Mouse (Mus musculus) liver, adult 2 months (tissue): ENCODE results near the gene Gm17359. TPM values are rescaled to one million over a fixed set of nuclear protein-coding genes. Genes with fewer than 3 reads are reported as not detected.
A peak's percentile ranks its signal among the peaks of the same experiment; 100 is the strongest.

Experiments
- DNase-seq: peaks from one replicate; pipeline ENCODE4 v3.0.0-alpha.2; 2011; ENCODE audit warnings: low read depth, low spot score; ENCODE audit errors: extremely low read depth
- H3K27ac ChIP-seq: fragments of 200-500 bp; replicated peaks from 2 replicates; pipeline ENCODE4 v1.5.1; 2012; ENCODE audit warnings: low read depth, mild to moderate bottlenecking, control low read depth, inconsistent platforms, low read length; ENCODE audit not compliant: insufficient read depth
- H3K27me3 ChIP-seq: fragments of 200-500 bp; 2 replicates; pipeline ENCODE4 v1.6.1; 2012; ENCODE audit warnings: mild to moderate bottlenecking, moderate library complexity, low read length, inconsistent platforms; ENCODE audit not compliant: control insufficient read depth, insufficient read depth
- H3K36me3 ChIP-seq: fragments of 200-500 bp; 2 replicates; pipeline ENCODE4 v1.6.1; 2012; ENCODE audit warnings: low read length, inconsistent platforms; ENCODE audit not compliant: control insufficient read depth, insufficient read depth
- H3K4me1 ChIP-seq: fragments of 200-500 bp; 2 replicates; pipeline ENCODE4 v1.6.1; 2011; ENCODE audit warnings: low read length; ENCODE audit not compliant: control insufficient read depth, insufficient read depth
- H3K4me3 ChIP-seq: fragments of 200-500 bp; 2 replicates; pipeline ENCODE4 v1.5.1; 2011; ENCODE audit warnings: low read depth, mild to moderate bottlenecking, control low read depth, low read length, moderate library complexity; ENCODE audit not compliant: insufficient read depth
- H3K79me2 ChIP-seq: fragments of 200-500 bp; 2 replicates; pipeline ENCODE4 v1.6.1; 2012; ENCODE audit warnings: inconsistent platforms, mild to moderate bottlenecking, low read length, moderate library complexity; ENCODE audit not compliant: control insufficient read depth, insufficient read depth
- H3K9ac ChIP-seq: fragments of 200-500 bp; 2 replicates; pipeline ENCODE4 v1.6.1; 2012; ENCODE audit warnings: low read depth, mild to moderate bottlenecking, control low read depth, inconsistent platforms, low read length
- CTCF ChIP-seq: fragments of 200-500 bp; IDR thresholded peaks from 2 replicates; pipeline ENCODE4 v1.5.1; 2011; ENCODE audit warnings: low read depth, low read length, control low read depth
- POLR2A ChIP-seq: fragments of 200-500 bp; IDR thresholded peaks from 2 replicates; pipeline ENCODE4 v1.6.1; 2011; ENCODE audit warnings: low read length, control low read depth; ENCODE audit not compliant: insufficient read depth; ENCODE audit errors: extremely low read depth
- WGBS: fragments of 180-500 bp; shearing (Covaris S2); methylation state at CpG from one replicate; pipeline ENCODE4 v1.1.7; 2018; 5-methylcytosine and 5-hydroxymethylcytosine counted together
- polyA plus RNA-seq: library from polyadenylated mRNA; depleted of rRNA; stranded (reverse); fragments of >200 nt; gene quantifications from 2 replicates; pipeline ENCODE4 v1.2.3, GENCODE M21; 2012
- total RNA-seq: library from RNA; depleted of rRNA; stranded (reverse); fragments of >200 nt; gene quantifications from 2 replicates; pipeline ENCODE4 v1.2.3, GENCODE M21; 2014

Gm17359 gene
- total and polyA plus RNA-seq, 2 experiments = 0.09 to 0.13 TPM

GRCm38 (mm10) chr3:79425441-79425840, 89.0 kb downstream of the Gm17359 start:
- DNase-seq = no peak
- no peaks in the 10 kb centered on the region for H3K79me2 ChIP-seq
- no peaks in the 10 kb centered on the region for H3K4me1 ChIP-seq
- H3K36me3 ChIP-seq = no peaks in the 10 kb centered on the region
- no peak overlapping the region for H3K9ac ChIP-seq
- H3K27ac ChIP-seq = no peak overlapping the region
- H3K27me3 ChIP-seq = no peaks in the 10 kb centered on the region
- WGBS = 87% methylated on average over 1 of the region's 1 CpGs
- TF ChIP-seq POLR2A = no peak
- no peak for TF ChIP-seq CTCF
- H3K4me3 ChIP-seq = no peak overlapping the region

GRCm38 (mm10) chr3:79433593-79433992, 97.1 kb downstream of the Gm17359 start:
- peak; percentile 56 for DNase-seq
- Histone ChIP-seq H3K36me3 (no peaks in the 10 kb centered on the region), H3K4me1 (no peaks in the 10 kb centered on the region), H3K9ac (no peak overlapping the region), H3K27me3 (no peaks in the 10 kb centered on the region), H3K27ac (no peak overlapping the region), H3K79me2 (no peaks in the 10 kb centered on the region), H3K4me3 (no peak overlapping the region)
- TF ChIP-seq POLR2A = no peak
- TF ChIP-seq CTCF = peak; percentile 51; the same call in 1 of the 2 replicates

GRCm38 (mm10) chr3:79434436-79434835, 98.0 kb downstream of the Gm17359 start:
- DNase-seq = no peak
- Histone ChIP-seq H3K4me1 (no peaks in the 10 kb centered on the region), H3K36me3 (no peaks in the 10 kb centered on the region), H3K4me3 (no peak overlapping the region), H3K79me2 (no peaks in the 10 kb centered on the region), H3K27ac (no peak overlapping the region), H3K9ac (no peak overlapping the region), H3K27me3 (no peaks in the 10 kb centered on the region)
- TF ChIP-seq CTCF (no peak), POLR2A (no peak)
- WGBS = 84% methylated on average over 9 of the region's 9 CpGs

- no peak for DNase-seq
- Histone ChIP-seq H3K4me3 (no peak overlapping the region), H3K27me3 (no peaks in the 10 kb centered on the region), H3K79me2 (no peaks in the 10 kb centered on the region), H3K27ac (no peak overlapping the region), H3K4me1 (no peaks in the 10 kb centered on the region), H3K36me3 (no peaks in the 10 kb centered on the region), H3K9ac (no peak overlapping the region)
- WGBS = 76% methylated on average over 5 of the region's 5 CpGs
- TF ChIP-seq CTCF (no peak), POLR2A (no peak)
Observed at GRCm38 (mm10) chr3:79434985-79435384, 98.5 kb downstream of the Gm17359 start.

- no peaks in the 10 kb centered on the region for H3K4me1 ChIP-seq
- no peaks in the 10 kb centered on the region for H3K27me3 ChIP-seq
- no peaks in the 10 kb centered on the region for H3K79me2 ChIP-seq
- no peak overlapping the region for H3K4me3 ChIP-seq
- H3K36me3 ChIP-seq = no peaks in the 10 kb centered on the region
- TF ChIP-seq POLR2A = no peak
- no peak for TF ChIP-seq CTCF
- no peak overlapping the region for H3K9ac ChIP-seq
- no peak for DNase-seq
- WGBS = 88% methylated on average over 7 of the region's 7 CpGs
- no peak overlapping the region for H3K27ac ChIP-seq
Observed at GRCm38 (mm10) chr3:79436186-79436585, 99.7 kb downstream of the Gm17359 start.

GRCm38 (mm10) chr3:79438276-79438675, 101.8 kb downstream of the Gm17359 start:
- H3K27ac ChIP-seq = no peak overlapping the region
- no peak overlapping the region for H3K4me3 ChIP-seq
- H3K79me2 ChIP-seq = no peaks in the 10 kb centered on the region
- DNase-seq = peak; percentile 18
- no peak overlapping the region for H3K9ac ChIP-seq
- no peaks in the 10 kb centered on the region for H3K27me3 ChIP-seq
- WGBS = 94% methylated on average over 3 of the region's 3 CpGs
- H3K4me1 ChIP-seq = no peaks in the 10 kb centered on the region
- TF ChIP-seq CTCF (no peak), POLR2A (no peak)
- H3K36me3 ChIP-seq = no peaks in the 10 kb centered on the region
